Mouse (Mus musculus): ENCODE measurements around the gene Ttc7.

Ttc7 gene

GRCm38 (mm10) chr17:87335152-87335551 lies 52.5 kb downstream of the Ttc7 start:
- DNase-seq (ENCODE audit: low read depth, low spot score) = no peak

- no peak for DNase-seq (ENCODE audit: low read depth, low spot score)
Observed at GRCm38 (mm10) chr17:87335727-87336126, 53.0 kb downstream of the Ttc7 start.

GRCm38 (mm10) chr17:87336910-87337309 lies 54.2 kb downstream of the Ttc7 start:
- DNase-seq (ENCODE audit: low read depth, low spot score) = no peak

GRCm38 (mm10) chr17:87337683-87338082 lies 55.0 kb downstream of the Ttc7 start:
- DNase-seq (ENCODE audit: low read depth, low spot score) = no peak

GRCm38 (mm10) chr17:87339122-87339521 lies 56.4 kb downstream of the Ttc7 start:
- DNase-seq (ENCODE audit: low read depth, low spot score) = no peak

GRCm38 (mm10) chr17:87343060-87343703 lies 60.5 kb downstream of the Ttc7 start:
- DNase-seq (ENCODE audit: low read depth, low spot score) = no peak

GRCm38 (mm10) chr17:87344441-87345251 lies 62.0 kb downstream of the Ttc7 start:
- no peak for DNase-seq (ENCODE audit: low read depth, low spot score)

- no peak for DNase-seq (ENCODE audit: low read depth, low spot score)
Observed at GRCm38 (mm10) chr17:87345252-87345593, 62.5 kb downstream of the Ttc7 start.

- no peak for DNase-seq (ENCODE audit: low read depth, low spot score)
Observed at GRCm38 (mm10) chr17:87348353-87348752, 65.7 kb downstream of the Ttc7 start.

- no peak for DNase-seq (ENCODE audit: low read depth, low spot score)
Observed at GRCm38 (mm10) chr17:87349069-87349468, 66.4 kb downstream of the Ttc7 start.

GRCm38 (mm10) chr17:87349575-87349974 lies 66.9 kb downstream of the Ttc7 start:
- no peak for DNase-seq (ENCODE audit: low read depth, low spot score)

GRCm38 (mm10) chr17:87350471-87351240 lies 68.0 kb downstream of the Ttc7 start:
- no peak for DNase-seq (ENCODE audit: low read depth, low spot score)

GRCm38 (mm10) chr17:87351241-87352105 lies 68.8 kb downstream of the Ttc7 start:
- DNase-seq (ENCODE audit: low read depth, low spot score) = peak; percentile 71

- DNase-seq (ENCODE audit: low read depth, low spot score) = peak; percentile 83
Observed at GRCm38 (mm10) chr17:87352106-87352897, 69.6 kb downstream of the Ttc7 start.

GRCm38 (mm10) chr17:87352898-87353225 lies 70.2 kb downstream of the Ttc7 start:
- no peak for DNase-seq (ENCODE audit: low read depth, low spot score)

- DNase-seq (ENCODE audit: low read depth, low spot score) = no peak
Observed at GRCm38 (mm10) chr17:87353745-87354320, 71.1 kb downstream of the Ttc7 start.

GRCm38 (mm10) chr17:87355456-87355855 lies 72.8 kb downstream of the Ttc7 start:
- DNase-seq (ENCODE audit: low read depth, low spot score) = no peak

GRCm38 (mm10) chr17:87356261-87356660 lies 73.6 kb downstream of the Ttc7 start:
- DNase-seq (ENCODE audit: low read depth, low spot score) = no peak

- no peak for DNase-seq (ENCODE audit: low read depth, low spot score)
Observed at GRCm38 (mm10) chr17:87357506-87357905, 74.8 kb downstream of the Ttc7 start.

- no peak for DNase-seq (ENCODE audit: low read depth, low spot score)
Observed at GRCm38 (mm10) chr17:87361132-87361531, 78.4 kb downstream of the Ttc7 start.
